Mouse (Mus musculus) bone marrow, adult 2 months (tissue): ENCODE measurements around the gene Slc35f2. TPM values are rescaled to one million over a fixed set of nuclear protein-coding genes. Genes with fewer than 3 reads are reported as not detected.

Source experiments
- H3K27ac ChIP-seq: fragments of 200-500 bp; 2 replicates; pipeline ENCODE4 v1.5.1; 2012; ENCODE audit warnings: low read depth, mild to moderate bottlenecking, control low read depth, inconsistent platforms, low read length; ENCODE audit not compliant: control insufficient read depth, poor library complexity, insufficient read depth
- H3K4me1 ChIP-seq: fragments of 200-500 bp; 2 replicates; pipeline ENCODE4 v1.6.1; 2011; ENCODE audit warnings: low read length; ENCODE audit not compliant: control insufficient read depth, insufficient read depth
- H3K4me3 ChIP-seq: fragments of 200-500 bp; replicated peaks from 2 replicates; pipeline ENCODE3; 2011; ENCODE audit warnings: mild to moderate bottlenecking, low read depth, low read length, control low read depth; ENCODE audit not compliant: control insufficient read depth
- CTCF ChIP-seq: fragments of 200-500 bp; IDR thresholded peaks from 2 replicates; pipeline ENCODE4 v1.5.1; 2011; ENCODE audit warnings: low read length, control low read depth; ENCODE audit not compliant: control insufficient read depth, insufficient read depth
- POLR2A ChIP-seq: fragments of 200-500 bp; IDR thresholded peaks from 2 replicates; pipeline ENCODE4 v1.6.1; 2011; ENCODE audit warnings: low read depth, mild to moderate bottlenecking, control low read depth, low read length, borderline replicate concordance; ENCODE audit not compliant: control insufficient read depth
- WGBS: fragments of 180-500 bp; shearing (Covaris S2); methylation state at CpG from one replicate; pipeline ENCODE4 v1.1.7; 2018; 5-methylcytosine and 5-hydroxymethylcytosine counted together
- polyA plus RNA-seq: library from polyadenylated mRNA; stranded (reverse); fragments of >200 nt; gene quantifications from 2 replicates; pipeline ENCODE4 v1.2.4, GENCODE M21; 2011; ENCODE audit warnings: low replicate concordance; ENCODE audit not compliant: missing spikeins, insufficient read depth, insufficient read length

The Slc35f2 gene
- polyA plus RNA-seq = 0.77 and 2.9 TPM in 2 replicates

DNA sequence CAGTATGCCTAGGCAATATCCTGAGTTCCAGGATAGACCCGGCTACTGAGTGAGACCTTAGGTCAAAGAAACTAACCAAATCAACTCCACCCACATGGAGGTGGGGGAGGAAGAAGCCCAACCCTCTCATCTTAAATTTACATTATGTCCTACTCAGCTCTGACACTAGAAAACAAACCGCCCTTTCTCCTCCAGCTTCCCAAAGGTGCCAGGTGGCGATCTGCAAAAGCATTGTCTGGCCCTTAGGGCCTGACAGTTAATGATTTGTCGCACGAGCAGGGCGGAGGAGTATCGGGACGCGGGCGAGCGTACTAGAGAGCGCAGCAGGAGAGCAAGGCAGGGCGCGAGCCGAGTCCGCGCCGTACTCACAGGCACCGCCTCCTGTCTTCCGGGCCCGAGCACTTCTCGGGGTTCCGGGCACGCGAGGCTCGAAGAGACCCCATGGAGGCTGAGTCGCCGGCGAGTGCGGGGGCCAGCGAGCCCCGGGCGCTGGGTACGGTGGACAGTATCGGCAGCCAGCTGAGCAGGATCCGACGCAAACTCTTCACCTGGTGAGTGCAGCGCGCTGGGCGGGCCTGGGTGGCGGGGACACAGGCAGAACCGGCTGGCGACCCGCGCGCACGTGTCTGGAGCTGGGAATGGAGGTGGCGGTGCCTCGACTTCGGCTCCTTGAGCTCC is at the start of gene Slc35f2:
Gene Slc35f2 (plus strand): TSS at position 195 of the 678 bp plus-strand sequence.
- under 1% methylated on average over 50 of the region's 50 CpGs for WGBS
- H3K4me3 ChIP-seq = peak within 1 kb of the TSS; percentile 66
- no peak for TF ChIP-seq CTCF
- TF ChIP-seq POLR2A = no peak; the same call in 1 of the 2 replicates
- H3K27ac ChIP-seq = no peak within 1 kb of the TSS
- H3K4me1 ChIP-seq = no peaks in the 10 kb centered on the region; the same call in 1 of the 2 replicates

GRCm38 (mm10) chr9:53740829-53741404 is 30.4 kb upstream of the Slc35f2 start:
- WGBS = 21% methylated on average over 3 of the region's 3 CpGs
- no peak overlapping the region for H3K27ac ChIP-seq
- H3K4me1 ChIP-seq = no peaks in the 10 kb centered on the region; the same call in 1 of the 2 replicates
- no peak overlapping the region for H3K4me3 ChIP-seq
- TF ChIP-seq CTCF (no peak), POLR2A (no peak)

- TF ChIP-seq POLR2A (no peak), CTCF (no peak)
- H3K4me3 ChIP-seq = no peak overlapping the region
- no peaks in the 10 kb centered on the region for H3K4me1 ChIP-seq
- H3K27ac ChIP-seq = no peak overlapping the region
- 80% methylated on average over 13 of the region's 13 CpGs for WGBS
Observed at GRCm38 (mm10) chr9:53750411-53750810, 20.9 kb upstream of the Slc35f2 start.

- TF ChIP-seq POLR2A = no peak
- WGBS = 45% methylated on average over 5 of the region's 5 CpGs
- no peak overlapping the region for H3K27ac ChIP-seq
- H3K4me3 ChIP-seq = no peak overlapping the region
- H3K4me1 ChIP-seq = no peaks in the 10 kb centered on the region
Observed at GRCm38 (mm10) chr9:53750899-53751298, 20.4 kb upstream of the Slc35f2 start.

DNA sequence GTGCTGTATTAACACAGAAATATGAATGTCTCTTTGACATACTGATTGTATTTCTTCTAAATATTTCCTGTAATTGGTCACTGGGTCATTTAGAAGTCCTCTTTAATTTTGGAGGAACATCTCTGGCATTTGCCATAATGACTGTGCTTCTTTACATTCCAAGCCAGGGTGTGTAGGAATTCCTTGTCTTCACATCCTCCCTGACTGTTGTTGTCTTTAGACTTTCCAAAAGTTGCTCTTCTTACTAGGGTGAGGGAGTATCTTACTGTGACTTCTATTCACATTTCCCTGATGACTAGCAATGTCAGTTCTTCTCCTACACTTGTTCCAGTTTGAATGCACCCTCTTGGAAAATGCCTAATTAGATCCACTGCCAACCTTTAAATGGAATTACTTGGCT is 16.5 kb upstream of the Slc35f2 start:
- Histone ChIP-seq H3K4me1 (no peaks in the 10 kb centered on the region), H3K27ac (no peak overlapping the region), H3K4me3 (no peak overlapping the region)
- TF ChIP-seq POLR2A (no peak), CTCF (no peak)

GRCm38 (mm10) chr9:53758142-53758541 is 13.2 kb upstream of the Slc35f2 start:
- TF ChIP-seq POLR2A (no peak), CTCF (no peak)
- Histone ChIP-seq H3K27ac (no peak overlapping the region), H3K4me3 (no peak overlapping the region), H3K4me1 (no peaks in the 10 kb centered on the region)
- WGBS = 30% methylated on average over 2 of the region's 2 CpGs

DNA sequence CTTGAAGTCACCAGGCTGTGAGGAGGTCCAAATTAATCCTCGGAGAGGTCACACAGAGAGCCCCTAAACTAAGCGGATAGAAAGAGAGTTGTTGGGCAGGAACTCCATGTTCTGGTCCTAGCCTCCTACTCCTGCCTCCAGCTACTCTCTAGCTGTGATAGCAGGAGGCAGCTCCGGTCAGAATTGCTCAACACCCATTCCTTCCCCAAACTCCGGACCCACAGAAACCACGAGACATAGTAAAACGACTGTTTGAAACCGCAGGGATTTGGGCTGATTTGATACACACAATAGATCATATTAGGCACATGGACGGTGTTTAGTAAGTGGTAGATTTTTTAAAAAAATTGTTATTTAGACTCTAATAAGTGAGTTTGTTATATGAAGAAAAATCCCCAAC is 6.6 kb upstream of the Slc35f2 start:
- WGBS = 14% methylated on average over 8 of the region's 8 CpGs
- Histone ChIP-seq H3K4me3 (no peak overlapping the region), H3K4me1 (no peaks in the 10 kb centered on the region), H3K27ac (no peak overlapping the region)
- no peak for TF ChIP-seq CTCF
- TF ChIP-seq POLR2A = no peak

- no peaks in the 10 kb centered on the region; the same call in 1 of the 2 replicates for H3K4me1 ChIP-seq
- H3K27ac ChIP-seq = no peak overlapping the region
- 72% methylated on average over 5 of the region's 5 CpGs for WGBS
- no peak for TF ChIP-seq CTCF
- no peak for TF ChIP-seq POLR2A
- H3K4me3 ChIP-seq = no peak overlapping the region
Observed at GRCm38 (mm10) chr9:53768486-53768885, 2.9 kb upstream of the Slc35f2 start.
